Comparison of ENCODE assay signal across 27 mouse cellular contexts in the genomic region with DNA sequence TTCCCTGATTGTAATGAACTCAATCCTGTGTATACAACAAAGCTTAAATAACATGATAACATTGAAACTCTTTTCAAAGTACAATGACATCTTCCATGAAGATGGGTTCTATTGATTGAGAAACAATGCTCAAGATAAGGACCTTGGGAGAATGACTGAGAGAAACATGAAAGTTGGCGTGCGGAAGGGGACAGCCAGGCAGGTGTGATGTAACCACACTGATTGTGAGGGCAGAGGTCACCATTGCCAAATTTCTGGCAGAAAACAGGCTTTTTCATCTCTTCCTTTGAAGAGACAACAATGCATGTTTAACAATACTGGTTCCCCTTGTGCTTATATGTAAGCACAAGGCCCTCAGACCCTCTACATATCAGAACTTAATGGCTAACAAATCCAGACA. TPM values are rescaled to one million over a fixed set of nuclear protein-coding genes. Genes with fewer than 3 reads are reported as not detected.
DNase-seq lines count a peak whose midpoint lies in the region; ATAC-seq and TF ChIP-seq lines count a peak whose summit lies in the region.
"Had no signal": no experiment of that assay in that cellular context is flagged by ENCODE, and none has a peak within 500 bp of the region (broad histone marks: within the 10 kb centered on the region; RNA-seq: fewer than 3 reads in every experiment).

No protein-coding gene starts in this region.

- H3K36me3 ChIP-seq in liver, adult 2 months (ENCODE audit: control insufficient read depth, insufficient read depth, low read length), result no peaks in the 10 kb centered on the region
- no peaks in the 10 kb centered on the region for H3K36me3 ChIP-seq in liver, embryonic 11.5 days (ENCODE audit: control insufficient read depth, insufficient read depth, low read length)
- no peaks in the 10 kb centered on the region for H3K36me3 ChIP-seq in liver, postnatal 0 days (replicated peaks; ENCODE audit: insufficient read depth, low read length)
- H3K36me3 ChIP-seq: G1E had no signal

- WGBS in liver, adult 2 months, result 11% methylated on average over 2 of the region's 2 CpGs
- 71% methylated on average over 2 of the region's 2 CpGs for whole genome bisulfite sequencing in liver, embryonic 11.5 days
- 55% methylated on average over 2 of the region's 2 CpGs for WGBS in liver, postnatal 0 days (ENCODE audit: insufficient replicate concordance)

- no peak overlapping the region for H3K27ac ChIP-seq in liver, adult 2 months (replicated peaks; ENCODE audit: insufficient read depth, low read depth, low read length)
- H3K27ac ChIP-seq in liver, embryonic 11.5 days (ENCODE audit: low read depth, low read length), result no peak overlapping the region
- no peak overlapping the region for H3K27ac ChIP-seq in liver, postnatal 0 days (ENCODE audit: low read depth)

- ATAC-seq in liver, embryonic 11.5 days (replicated peaks; ENCODE audit: low FRiP score), result no peak
- 0 out of 2 replicates have a peak, but pooled peaks have one; percentile 49 for ATAC-seq in liver, postnatal 0 days
- ATAC-seq: activated CD4-positive, CD25-positive, alpha-beta regulatory T cell, adult 4 months; CD4-positive, CD25-positive, alpha-beta regulatory T cell, adult 4 months; Patski had no signal

- no peaks in the 10 kb centered on the region for H3K79me2 ChIP-seq in liver, adult 2 months (ENCODE audit: control insufficient read depth, insufficient read depth, low read length)

- DNase-seq in adrenal gland, adult 2 months, result peak; percentile 4
- no peak for DNase-seq in adrenal gland, postnatal 36 days
- peak; percentile 82 for DNase-seq in liver, adult 2 months (ENCODE audit: extremely low read depth, low read depth, low spot score)
- DNase-seq in liver, embryonic 11.5 days (ENCODE audit: low spot score), result no peak
- DNase-seq in liver, postnatal 0 days, result no peak
- no peak for DNase-seq in liver
- DNase-seq: adrenal gland, adult 8-10 months; adrenal gland, postnatal 10 days; adrenal gland, postnatal 14 days; adrenal gland, postnatal 25 days; B cell, adult 2 months; cerebellum, adult 11 months; cerebellum, adult 11-12 months; cerebellum, adult 18-20 months; cerebellum, adult 2 months; cerebellum, adult 8-10 months had no signal

- no peak overlapping the region for H3K9ac ChIP-seq in liver, adult 2 months (ENCODE audit: low read depth, low read length)
- no peak overlapping the region for H3K9ac ChIP-seq in liver, embryonic 11.5 days (ENCODE audit: low read depth, low read length)
- no peak overlapping the region for H3K9ac ChIP-seq in liver, postnatal 0 days (replicated peaks)

- H3K4me1 ChIP-seq in liver, adult 2 months (ENCODE audit: control insufficient read depth, insufficient read depth, low read length), result no peaks in the 10 kb centered on the region
- H3K4me1 ChIP-seq in liver, embryonic 11.5 days (replicated peaks; ENCODE audit: control insufficient read depth, insufficient read depth, low read length), result no peaks in the 10 kb centered on the region
- no peaks in the 10 kb centered on the region for H3K4me1 ChIP-seq in liver, postnatal 0 days (ENCODE audit: insufficient read depth)

- no peak for TF ChIP-seq EP300 in liver, postnatal 0 days (IDR thresholded peaks at IDR 0.05; ENCODE audit: low read depth)

- no peak for TF ChIP-seq POLR2A in liver, adult 2 months (IDR thresholded peaks at IDR 0.05; ENCODE audit: extremely low read depth, insufficient read depth, low read length)

- H3K9me3 ChIP-seq in liver, embryonic 11.5 days (ENCODE audit: control insufficient read depth, low read length), result no peaks in the 10 kb centered on the region
- no peaks in the 10 kb centered on the region for H3K9me3 ChIP-seq in liver, postnatal 0 days (ENCODE audit: low read length)
- H3K9me3 ChIP-seq: G1E had no signal

- no peaks in the 10 kb centered on the region for H3K27me3 ChIP-seq in liver, adult 2 months (ENCODE audit: control insufficient read depth, insufficient read depth, low read length)
- H3K27me3 ChIP-seq in liver, embryonic 11.5 days (replicated peaks; ENCODE audit: control insufficient read depth, insufficient read depth, low read length), result no peaks in the 10 kb centered on the region
- no peaks in the 10 kb centered on the region for H3K27me3 ChIP-seq in liver, postnatal 0 days (ENCODE audit: insufficient read depth, low read length)
- H3K27me3 ChIP-seq: CH12.LX, Patski had no signal

- no peak for TF ChIP-seq CTCF in liver, adult 2 months (IDR thresholded peaks at IDR 0.05; ENCODE audit: low read depth, low read length)
- TF ChIP-seq CTCF in liver, postnatal 0 days (IDR thresholded peaks at IDR 0.05; ENCODE audit: low read depth), result no peak

- no peak overlapping the region for H3K4me3 ChIP-seq in liver, adult 2 months (ENCODE audit: insufficient read depth, low read depth, low read length)
- no peak overlapping the region for H3K4me3 ChIP-seq in liver, embryonic 11.5 days (ENCODE audit: low read depth, low read length)
- H3K4me3 ChIP-seq in liver, postnatal 0 days (ENCODE audit: low read depth, low read length), result no peak overlapping the region

- no peak overlapping the region for H3K4me2 ChIP-seq in liver, embryonic 11.5 days
- no peak overlapping the region for H3K4me2 ChIP-seq in liver, postnatal 0 days (ENCODE audit: low read depth, low read length)

RNA-seq across cellular contexts. Expression of a gene that starts 13.3 kb away (rescaled TPM):
- not detected for total RNA-seq in adrenal gland, adult 2 months (2021)
- polyA plus RNA-seq in adrenal gland, adult 2 months (2012; rRNA removed), result not detected in 2 replicates
- not detected for total RNA-seq in adrenal gland, postnatal 36 days (2021)
- total RNA-seq in liver, adult 2 months (2014; rRNA removed), result not detected in 2 replicates
- not detected in 2 replicates for polyA plus RNA-seq in liver, adult 2 months (2012; rRNA removed)
- polyA plus RNA-seq in liver, embryonic 11.5 days (2014; fragmentation: Nextera tagmentation; extraction: Ambion mirVana), result 0.05 TPM in 1 of 2 replicates, not detected in the other
- 1.1 and 1.4 TPM in 2 replicates for polyA plus RNA-seq in liver, postnatal 0 days (2015; fragmentation: Nextera tagmentation; extraction: Ambion mirVana)
- total RNA-seq: adrenal gland, adult 18-20 months; adrenal gland, postnatal 14 days; adrenal gland, postnatal 25 days; CH12.LX; ES-E14; MEL had no signal
- polyA plus RNA-seq: activated CD4-positive, CD25-positive, alpha-beta regulatory T cell, adult 4 months; brain, embryonic 14.5 days; C2C12; CD4-positive, CD25-positive, alpha-beta regulatory T cell, adult 4 months; cerebellum, adult 2 months; G1E; Patski had no signal

RNA-seq across cellular contexts. Expression of a gene that starts 34.3 kb away (rescaled TPM):
- total RNA-seq in adrenal gland, adult 2 months (2021), result not detected
- 0.08 and 0.68 TPM in 2 replicates for polyA plus RNA-seq in adrenal gland, adult 2 months (2012; rRNA removed)
- total RNA-seq in adrenal gland, postnatal 36 days (2021), result not detected
- total RNA-seq in liver, adult 2 months (2014; rRNA removed), result 0.37 and 0.40 TPM in 2 replicates
- not detected in 2 replicates for polyA plus RNA-seq in liver, adult 2 months (2012; rRNA removed)
- polyA plus RNA-seq in liver, embryonic 11.5 days (2014; fragmentation: Nextera tagmentation; extraction: Ambion mirVana), result not detected in 2 replicates
- polyA plus RNA-seq in liver, postnatal 0 days (2015; fragmentation: Nextera tagmentation; extraction: Ambion mirVana), result 1.6 and 1.7 TPM in 2 replicates
- total RNA-seq: adrenal gland, postnatal 14 days; adrenal gland, postnatal 25 days; ES-E14; MEL had no signal
- polyA plus RNA-seq: activated CD4-positive, CD25-positive, alpha-beta regulatory T cell, adult 4 months; C2C12; CD4-positive, CD25-positive, alpha-beta regulatory T cell, adult 4 months; G1E had no signal

RNA-seq across cellular contexts. Expression of a gene that starts 43.7 kb away (rescaled TPM):
- total RNA-seq in adrenal gland, adult 2 months (2021), result not detected
- not detected in 2 replicates for polyA plus RNA-seq in adrenal gland, adult 2 months (2012; rRNA removed)
- not detected for total RNA-seq in adrenal gland, postnatal 36 days (2021)
- total RNA-seq in liver, adult 2 months (2014; rRNA removed), result not detected in 2 replicates
- polyA plus RNA-seq in liver, adult 2 months (2012; rRNA removed), result not detected in 2 replicates
- not detected in 2 replicates for polyA plus RNA-seq in liver, embryonic 11.5 days (2014; fragmentation: Nextera tagmentation; extraction: Ambion mirVana)
- not detected in 2 replicates for polyA plus RNA-seq in liver, postnatal 0 days (2015; fragmentation: Nextera tagmentation; extraction: Ambion mirVana)
- total RNA-seq: adrenal gland, adult 18-20 months; adrenal gland, adult 8-10 months; adrenal gland, postnatal 10 days; adrenal gland, postnatal 14 days; adrenal gland, postnatal 25 days; adrenal gland, postnatal 4 days; CH12.LX; ES-E14; MEL had no signal
- polyA plus RNA-seq: activated CD4-positive, CD25-positive, alpha-beta regulatory T cell, adult 4 months; brain, embryonic 14.5 days; C2C12; CD4-positive, CD25-positive, alpha-beta regulatory T cell, adult 4 months; G1E; Patski had no signal

Comparison
In these comparisons a context has a peak if more than half of its experiments do, and no peak if none do; other contexts are left out.
1. DNase-seq: peak in adrenal gland, adult 2 months (single experiment) and liver, adult 2 months (single experiment); none in adrenal gland, postnatal 36 days (0 of 2), liver, embryonic 11.5 days (single experiment), liver, postnatal 0 days (single experiment) and liver (single experiment).